In the genomic region with DNA sequence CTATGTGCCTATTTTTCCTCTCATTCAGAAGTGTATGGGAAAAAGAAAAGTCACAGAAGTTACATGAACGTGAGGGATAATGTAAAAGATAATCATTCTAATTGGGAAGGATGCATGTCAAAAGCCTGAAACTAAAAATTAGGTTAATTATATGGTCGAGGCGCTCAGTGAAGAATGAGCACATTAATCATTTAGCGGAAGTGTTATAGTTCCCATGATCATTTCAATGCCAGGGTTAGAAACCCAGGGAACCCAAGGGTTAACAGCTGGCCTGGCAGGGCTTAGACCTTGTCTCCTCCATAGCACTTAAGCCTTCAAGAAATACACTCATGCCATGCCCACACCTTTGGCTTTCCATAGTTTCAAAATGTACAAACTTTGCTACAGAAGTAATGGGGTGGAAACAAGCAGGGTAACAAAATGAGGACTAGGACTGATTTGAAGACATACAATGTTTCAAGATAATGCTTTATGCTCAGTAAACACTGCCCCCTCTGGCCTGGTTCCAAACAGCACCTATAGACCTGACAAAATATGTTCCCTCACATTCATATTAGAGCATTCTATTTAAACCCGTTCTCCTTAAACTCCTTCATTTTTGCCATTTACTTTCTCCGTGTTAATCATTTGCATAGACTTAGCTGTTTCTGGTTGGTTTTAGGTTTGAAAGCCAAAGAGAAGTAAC, we compare ENCODE assay signal across 21 mouse cellular contexts.
A peak's percentile ranks its signal among the peaks of the same experiment; 100 is the strongest.
DNase-seq lines count a peak whose midpoint lies in the region; ATAC-seq and TF ChIP-seq lines count a peak whose summit lies in the region.
"Had no signal": no experiment of that assay in that cellular context is flagged by ENCODE, and none has a peak within 500 bp of the region (broad histone marks: within the 10 kb centered on the region; RNA-seq: fewer than 3 reads in every experiment).

No protein-coding gene starts in this region.

- H3K4me3 ChIP-seq in heart, postnatal 0 days (ENCODE audit: low read depth, low read length), result no peak overlapping the region
- H3K4me3 ChIP-seq in heart, embryonic 12.5 days, result no peak overlapping the region
- no peak overlapping the region for H3K4me3 ChIP-seq in layer of hippocampus, adult 2 months
- H3K4me3 ChIP-seq in MEL (ENCODE audit: control insufficient read depth in 1 of 2, insufficient read depth in 1 of 2, low read depth in 2 of 2, low read length in 2 of 2), result no peak overlapping the region
- no peak overlapping the region for H3K4me3 ChIP-seq in limb, embryonic 10.5 days
- H3K4me3 ChIP-seq: embryonic facial prominence, embryonic 15.5 days; limb, embryonic 13.5 days; liver, embryonic 13.5 days; lung, embryonic 15.5 days; midbrain, embryonic 12.5 days; neural tube, embryonic 15.5 days had no signal

- no peak overlapping the region for H3K27ac ChIP-seq in heart, postnatal 0 days (ENCODE audit: low read depth)
- H3K27ac ChIP-seq in heart, embryonic 12.5 days (ENCODE audit: poor library complexity, severe bottlenecking), result no peak overlapping the region
- no peak overlapping the region for H3K27ac ChIP-seq in layer of hippocampus, adult 2 months
- no peak overlapping the region for H3K27ac ChIP-seq in MEL (ENCODE audit: control insufficient read depth, low read depth, low read length)
- H3K27ac ChIP-seq in limb, embryonic 10.5 days, result no peak overlapping the region
- H3K27ac ChIP-seq: embryonic facial prominence, embryonic 15.5 days; limb, embryonic 13.5 days; liver, embryonic 13.5 days; lung, embryonic 15.5 days; macrophage; midbrain, embryonic 12.5 days; neural tube, embryonic 15.5 days had no signal

- H3K4me2 ChIP-seq in heart, postnatal 0 days (ENCODE audit: low read depth, low read length), result no peak overlapping the region
- no peak overlapping the region for H3K4me2 ChIP-seq in heart, embryonic 12.5 days
- H3K4me2 ChIP-seq: embryonic facial prominence, embryonic 15.5 days; heart, embryonic 11.5 days; limb, embryonic 13.5 days; liver, embryonic 13.5 days; lung, embryonic 15.5 days; midbrain, embryonic 12.5 days; neural tube, embryonic 15.5 days had no signal

- H3K27me3 ChIP-seq in heart, postnatal 0 days (ENCODE audit: control insufficient read depth, insufficient read depth, low read length), result no peaks in the 10 kb centered on the region
- no peaks in the 10 kb centered on the region for H3K27me3 ChIP-seq in heart, embryonic 12.5 days (replicated peaks)
- no peaks in the 10 kb centered on the region for H3K27me3 ChIP-seq in MEL (ENCODE audit: control insufficient read depth in 1 of 2, insufficient read depth in 2 of 2, low read length in 2 of 2)
- no peaks in the 10 kb centered on the region for H3K27me3 ChIP-seq in limb, embryonic 10.5 days (ENCODE audit: low read depth, poor library complexity, severe bottlenecking)
- H3K27me3 ChIP-seq: CH12.LX; embryonic facial prominence, embryonic 15.5 days; limb, embryonic 13.5 days; liver, embryonic 13.5 days; lung, embryonic 15.5 days; midbrain, embryonic 12.5 days; neural tube, embryonic 15.5 days had no signal

- ATAC-seq in heart, postnatal 0 days (ENCODE audit: insufficient read depth, low read depth), result no peak
- ATAC-seq in heart, embryonic 12.5 days (ENCODE audit: insufficient number of reproducible peaks, low FRiP score), result no peak
- ATAC-seq: hindbrain, embryonic 16.5 days had no signal

- no peaks in the 10 kb centered on the region for H3K4me1 ChIP-seq in heart, postnatal 0 days (ENCODE audit: control insufficient read depth, insufficient read depth)
- H3K4me1 ChIP-seq in heart, embryonic 12.5 days (replicated peaks), result no peaks in the 10 kb centered on the region
- H3K4me1 ChIP-seq in MEL (ENCODE audit: control insufficient read depth in 1 of 2, insufficient read depth in 2 of 2, low read length in 2 of 2), result no peaks in the 10 kb centered on the region
- H3K4me1 ChIP-seq in limb, embryonic 10.5 days, result no peaks in the 10 kb centered on the region
- H3K4me1 ChIP-seq: embryonic facial prominence, embryonic 15.5 days; limb, embryonic 13.5 days; liver, embryonic 13.5 days; lung, embryonic 15.5 days; midbrain, embryonic 12.5 days; neural tube, embryonic 15.5 days had no signal

- no peak overlapping the region for H3K9ac ChIP-seq in heart, postnatal 0 days (replicated peaks; ENCODE audit: low read depth, low read length)
- H3K9ac ChIP-seq in heart, embryonic 12.5 days, result no peak overlapping the region
- H3K9ac ChIP-seq in MEL (ENCODE audit: control insufficient read depth, low read depth, low read length, poor library complexity, severe bottlenecking), result no peak overlapping the region
- H3K9ac ChIP-seq: embryonic facial prominence, embryonic 15.5 days; limb, embryonic 13.5 days; liver, embryonic 13.5 days; lung, embryonic 15.5 days; midbrain, embryonic 12.5 days; neural tube, embryonic 15.5 days had no signal

- no peak for DNase-seq in heart, postnatal 0 days (ENCODE audit: low spot score)
- DNase-seq in layer of hippocampus, adult 2 months (ENCODE audit: low spot score in 2 of 2), result no peak
- DNase-seq in layer of hippocampus, adult 18-20 months (ENCODE audit: low spot score in 2 of 2), result no peak
- peak; percentile 3 for DNase-seq in MEL (ENCODE audit: low read depth, low spot score)
- DNase-seq in limb, embryonic 10.5 days (ENCODE audit: low spot score), result peak; percentile 36
- no peak for DNase-seq in Muller cell, postnatal 12 days (ENCODE audit: inconsistent ontology term)
- no peak for DNase-seq in testis, postnatal 14 days (ENCODE audit: low spot score)
- DNase-seq: cerebellum, adult 8-10 months; kidney, adult 2 months; liver, embryonic 13.5 days; thymus, postnatal 4 days had no signal

- no peaks in the 10 kb centered on the region for H3K36me3 ChIP-seq in heart, postnatal 0 days (replicated peaks; ENCODE audit: control insufficient read depth, insufficient read depth, low read length)
- no peaks in the 10 kb centered on the region for H3K36me3 ChIP-seq in heart, embryonic 12.5 days
- H3K36me3 ChIP-seq in MEL (ENCODE audit: control insufficient read depth in 1 of 2, insufficient read depth in 2 of 2, low read length in 2 of 2), result no peaks in the 10 kb centered on the region
- no peaks in the 10 kb centered on the region for H3K36me3 ChIP-seq in limb, embryonic 10.5 days
- H3K36me3 ChIP-seq: embryonic facial prominence, embryonic 15.5 days; limb, embryonic 13.5 days; liver, embryonic 13.5 days; lung, embryonic 15.5 days; midbrain, embryonic 12.5 days; neural tube, embryonic 15.5 days had no signal

- 83% methylated on average over 6 of the region's 6 CpGs for WGBS in heart, postnatal 0 days
- 78% methylated on average over 6 of the region's 6 CpGs for WGBS in heart, embryonic 12.5 days
- WGBS in limb, embryonic 10.5 days, result 87% methylated on average over 6 of the region's 6 CpGs

- TF ChIP-seq POLR2A in MEL (IDR thresholded peaks at IDR 0.05; ENCODE audit: control insufficient read depth in 1 of 2, insufficient read depth in 1 of 2, low read depth in 1 of 2, low read length in 2 of 2, poor library complexity in 1 of 2), result no peak

- no peak for TF ChIP-seq EP300 in heart, postnatal 0 days (IDR thresholded peaks at IDR 0.05; ENCODE audit: low read depth)
- no peak for TF ChIP-seq EP300 in MEL (IDR thresholded peaks at IDR 0.05; ENCODE audit: low read depth in 1 of 2, low read length in 2 of 2)

- no peaks in the 10 kb centered on the region for H3K9me3 ChIP-seq in heart, postnatal 0 days (replicated peaks; ENCODE audit: control insufficient read depth, low read length)
- no peaks in the 10 kb centered on the region for H3K9me3 ChIP-seq in heart, embryonic 12.5 days (replicated peaks)
- H3K9me3 ChIP-seq in MEL (replicated peaks; ENCODE audit: insufficient read depth, low read length), result no peaks in the 10 kb centered on the region
- H3K9me3 ChIP-seq in limb, embryonic 10.5 days (replicated peaks), result no peaks in the 10 kb centered on the region
- H3K9me3 ChIP-seq: embryonic facial prominence, embryonic 15.5 days; limb, embryonic 13.5 days; liver, embryonic 13.5 days; lung, embryonic 15.5 days; midbrain, embryonic 12.5 days; neural tube, embryonic 15.5 days had no signal

- H3K79me2 ChIP-seq in MEL (ENCODE audit: control insufficient read depth, insufficient read depth, low read length, poor library complexity), result no peaks in the 10 kb centered on the region

- TF ChIP-seq CTCF in heart, postnatal 0 days (IDR thresholded peaks at IDR 0.05; ENCODE audit: low read depth), result 0 out of 2 replicates have a peak, but pooled peaks have one; percentile 1
- TF ChIP-seq CTCF in layer of hippocampus, adult 2 months (conservative IDR thresholded peaks at IDR 0.05), result 0 out of 2 replicates have a peak, but pooled peaks have one; percentile 7
- TF ChIP-seq CTCF in MEL (IDR thresholded peaks at IDR 0.05 in 2 of 3, conservative IDR thresholded peaks at IDR 0.05 in 1 of 3; ENCODE audit: control insufficient read depth in 1 of 3, insufficient read depth in 1 of 3, low read depth in 2 of 3, low read length in 3 of 3, poor library complexity in 1 of 3, severe bottlenecking in 1 of 3), result no peak

- TF ChIP-seq RAD21 in MEL (IDR thresholded peaks at IDR 0.05; ENCODE audit: low read depth, low read length), result no peak

TF ChIP-seq in MEL, 35 proteins besides CTCF, POLR2A, EP300 and RAD21:
- TF ChIP-seq MAZ (IDR thresholded peaks at IDR 0.05; ENCODE audit: low read depth, low read length) (no peak), JUND (IDR thresholded peaks at IDR 0.05; ENCODE audit: low read depth, low read length) (no peak), POLR2AphosphoS2 (IDR thresholded peaks at IDR 0.05; ENCODE audit: low read length) (no peak), ZC3H11A (IDR thresholded peaks at IDR 0.05; ENCODE audit: low read depth, low read length) (no peak), ZMIZ1 (IDR thresholded peaks at IDR 0.05; ENCODE audit: low read depth, low read length) (no peak), RCOR1 (IDR thresholded peaks at IDR 0.05; ENCODE audit: low read depth, low read length) (no peak), TCF12 (IDR thresholded peaks at IDR 0.05; ENCODE audit: low read depth, low read length) (no peak), TAL1 (IDR thresholded peaks at IDR 0.05; ENCODE audit: low read length) (no peak), NRF1 (IDR thresholded peaks at IDR 0.05; ENCODE audit: insufficient read depth, low read depth, low read length, poor library complexity, severe bottlenecking) (no peak), E2F4 (IDR thresholded peaks at IDR 0.05; ENCODE audit: borderline replicate concordance, low read depth, low read length) (no peak)

Comparison
In these comparisons a context has a peak if more than half of its experiments do, and no peak if none do; other contexts are left out.
1. DNase-seq: peak in MEL (single experiment) and limb, embryonic 10.5 days (single experiment); none in heart, postnatal 0 days (single experiment), layer of hippocampus, adult 2 months (0 of 2), layer of hippocampus, adult 18-20 months (0 of 2), Muller cell, postnatal 12 days (single experiment) and testis, postnatal 14 days (single experiment).
2. CTCF ChIP-seq: peak in heart, postnatal 0 days (single experiment) and layer of hippocampus, adult 2 months (single experiment); none in MEL (0 of 3).